Mouse (Mus musculus) ovary, postnatal 36 days (tissue): ENCODE measurements at regions not wholly inside any gene's neighbourhood (a gene's known extent, or its start where the extent isn't known, plus 50 kb on each side); places are given as distances from the start of the nearest gene placed in this dataset.

Experiments used
- DNase-seq: peaks from one replicate; pipeline ENCODE4 v3.0.0; 2022; ENCODE audit warnings: low spot score, mixed read lengths

DNA sequence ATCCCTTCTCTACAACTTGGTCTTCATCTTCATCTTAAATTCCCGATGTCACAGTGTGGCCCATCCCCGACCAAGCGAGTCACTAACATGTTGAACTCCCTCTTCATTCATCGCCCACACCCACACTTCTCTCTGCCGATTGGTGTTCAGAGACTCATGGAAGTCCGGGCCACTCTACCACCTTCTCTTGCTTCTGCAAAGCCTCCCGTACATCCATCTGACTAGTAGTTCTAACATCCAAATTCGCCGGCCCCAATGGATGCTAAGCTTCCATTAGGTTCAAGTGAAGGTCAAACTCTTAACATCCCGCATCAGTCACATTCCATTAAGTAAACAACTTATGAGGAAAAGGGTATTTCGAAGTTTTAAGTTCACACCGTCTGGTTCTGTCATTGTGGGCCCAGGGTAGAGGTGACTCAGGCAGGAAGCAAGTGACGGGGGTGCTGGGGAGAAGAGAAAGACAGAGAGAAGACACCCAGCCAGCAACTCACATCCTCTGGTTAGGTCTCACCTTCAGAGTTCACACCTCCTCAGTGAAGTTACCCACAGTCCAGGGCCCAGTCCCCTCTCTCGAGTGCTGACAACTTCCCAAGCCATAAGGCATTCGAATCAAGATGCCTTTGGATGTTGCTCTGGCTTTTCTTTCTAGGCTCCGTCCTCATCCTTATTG, 61.0 kb upstream of the Ubash3b start:
- DNase-seq: no peak

GRCm38 (mm10) chr9:41221110-41221790, 59.8 kb upstream of the Ubash3b start:
- DNase-seq: no peak

DNA sequence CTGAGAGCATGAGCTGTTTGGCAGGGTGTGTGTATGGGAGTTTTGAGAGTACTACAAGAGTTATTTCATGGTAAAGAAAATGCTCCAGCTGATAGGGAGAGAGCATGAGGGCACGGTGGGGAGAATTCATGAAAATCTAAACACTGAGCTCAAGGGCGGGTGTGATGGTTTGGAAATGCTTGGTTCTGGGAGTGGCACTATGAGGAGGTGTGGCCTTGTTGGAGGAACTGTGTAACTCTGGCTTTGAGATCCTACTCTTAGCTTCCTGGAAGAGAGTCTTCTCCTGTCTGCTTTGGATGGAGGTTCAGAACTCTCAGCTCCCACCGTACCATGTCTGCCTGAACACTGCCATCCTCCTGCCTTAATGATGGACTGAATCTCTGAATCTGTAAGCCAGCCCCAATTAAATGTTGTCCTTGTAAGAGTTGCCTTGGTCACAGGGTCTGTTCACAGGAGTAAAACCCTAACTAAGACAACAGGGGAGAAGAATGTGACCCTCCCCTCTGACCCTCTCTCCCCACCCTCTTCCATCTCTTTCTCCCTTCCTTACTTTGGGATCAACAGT, 58.7 kb upstream of the Ubash3b start:
- DNase-seq: no peak

GRCm38 (mm10) chr9:41218702-41219101, 57.2 kb upstream of the Ubash3b start:
- no peak for DNase-seq

DNA sequence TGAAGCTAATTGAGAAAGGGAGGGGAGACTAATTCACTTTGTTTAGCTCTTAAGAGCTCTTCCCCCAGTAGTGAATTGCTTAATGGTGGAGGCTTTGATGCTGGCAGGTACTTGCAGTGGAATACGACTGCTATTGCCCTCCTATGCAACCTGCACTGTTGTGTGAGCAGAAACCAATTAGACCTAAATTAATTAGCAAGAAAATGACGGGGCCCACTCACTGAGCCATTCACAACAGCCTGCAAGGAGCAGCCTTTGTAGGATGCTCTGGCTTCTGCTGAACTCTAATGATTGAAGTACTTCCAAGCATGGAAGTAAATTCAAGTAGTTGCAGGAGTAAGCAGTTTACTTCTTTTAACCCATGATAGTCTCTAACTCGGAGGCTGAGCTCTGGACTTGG, 54.8 kb upstream of the Ubash3b start:
- no peak for DNase-seq

- DNase-seq: no peak
Measured at GRCm38 (mm10) chr9:41215026-41215425, 53.5 kb upstream of the Ubash3b start.

DNA sequence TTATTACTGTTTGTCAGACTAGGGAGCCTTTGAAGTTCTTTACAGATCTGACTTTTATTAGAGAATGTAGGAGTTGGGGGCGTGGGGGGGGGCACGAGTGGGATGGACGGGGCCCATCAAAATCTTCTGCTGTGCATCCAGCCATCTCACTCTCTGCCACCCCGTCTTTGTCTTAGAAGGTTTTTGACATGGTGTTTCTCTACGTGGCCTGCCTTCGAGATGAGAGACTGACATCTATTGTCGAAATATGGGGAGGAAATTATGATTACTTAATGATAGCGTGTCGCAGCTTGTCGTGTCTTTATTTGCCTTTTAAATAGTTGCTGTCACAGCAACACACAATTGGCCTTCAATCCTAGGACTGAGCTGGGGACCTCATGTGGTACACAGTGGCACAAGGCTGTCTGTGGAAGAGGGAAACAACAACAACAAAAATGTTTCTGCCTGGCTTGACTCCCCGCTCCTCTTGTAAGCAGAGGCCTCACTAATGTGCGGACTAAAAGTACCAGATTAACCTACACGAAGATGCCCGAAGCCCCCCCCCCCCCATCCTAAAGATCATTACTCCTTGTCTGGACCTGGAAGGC, 51.5 kb upstream of the Ubash3b start:
- no peak for DNase-seq

- peak; percentile 15 for DNase-seq
Measured at GRCm38 (mm10) chr9:41212303-41212901, 50.9 kb upstream of the Ubash3b start.

DNA sequence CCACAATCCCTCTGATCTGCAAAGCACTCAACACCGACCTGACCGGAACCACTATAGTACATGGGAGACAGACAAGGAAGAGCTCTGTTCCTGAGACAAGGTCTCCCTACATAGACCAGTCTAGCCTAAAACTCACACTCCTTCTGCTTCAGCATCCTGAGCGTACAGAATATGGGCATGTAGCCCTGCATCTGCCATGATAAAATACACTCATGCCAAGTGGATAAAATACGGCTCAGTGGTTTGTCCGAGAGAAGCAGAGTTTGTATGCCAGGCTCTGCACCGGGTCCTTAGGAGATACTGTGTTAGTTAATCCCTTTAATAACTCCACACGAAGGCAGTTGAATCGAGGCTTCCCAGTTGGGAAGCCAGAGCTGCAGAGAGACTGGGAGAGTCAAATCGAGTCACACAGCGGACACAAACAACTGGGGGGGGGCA, 50.4 kb upstream of the Ubash3b start:
- DNase-seq: no peak
